Mouse (Mus musculus): ENCODE results near the gene Ak4. TPM values are rescaled to one million over a fixed set of nuclear protein-coding genes. Genes with fewer than 3 reads are reported as not detected.
A peak's percentile ranks its signal among the peaks of the same experiment; 100 is the strongest.

The Ak4 gene
- polyA plus RNA-seq, 1 experiment from 2014 or later: 12.0 TPM

- 11% methylated on average over 24 of the region's 24 CpGs for WGBS (ENCODE audit: insufficient replicate concordance)
- peak overlapping the region; percentile 53 for H3K4me2 ChIP-seq
- H3K9me3 ChIP-seq (replicated peaks): no peaks in the 10 kb centered on the region
- H3K4me1 ChIP-seq: no peaks in the 10 kb centered on the region
- no peak overlapping the region for H3K9ac ChIP-seq
- no peak for ATAC-seq
- peaks cover 29% of the 10 kb centered on the region for H3K27me3 ChIP-seq (replicated peaks)
- peak overlapping the region; percentile 37 for H3K4me3 ChIP-seq
- no peak overlapping the region for H3K27ac ChIP-seq
- no peaks in the 10 kb centered on the region for H3K36me3 ChIP-seq
These were observed 88.7 kb downstream of the Ak4 start for GRCm38 (mm10) chr4:101507571-101508422.

DNA sequence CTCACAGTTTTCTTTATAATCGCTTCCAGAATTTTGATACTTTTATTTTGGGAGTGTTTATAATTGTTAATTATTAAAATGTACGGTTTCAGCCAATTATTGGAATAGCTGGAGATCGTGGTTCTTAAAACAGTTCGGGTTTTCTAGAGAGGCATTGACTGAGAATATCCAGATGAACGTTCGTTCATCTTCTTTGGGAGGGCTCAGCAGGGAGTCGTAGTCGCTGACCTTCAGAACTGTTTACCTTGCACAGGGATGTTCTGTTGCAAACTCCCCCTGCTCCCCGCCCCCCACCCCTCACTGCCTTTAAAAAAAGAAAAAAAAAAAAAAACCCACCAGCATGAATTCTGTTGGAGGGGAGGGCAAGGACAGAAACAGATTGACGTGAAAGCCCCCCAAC lies 89.4 kb downstream of the Ak4 start:
- 6% methylated on average over 10 of the region's 10 CpGs for WGBS (ENCODE audit: insufficient replicate concordance)
- peak overlapping the region; percentile 40 for H3K4me3 ChIP-seq
- ATAC-seq: no peak
- H3K27me3 ChIP-seq (replicated peaks): peaks cover 29% of the 10 kb centered on the region
- H3K4me1 ChIP-seq: no peaks in the 10 kb centered on the region
- H3K27ac ChIP-seq: no peak overlapping the region
- no peak overlapping the region for H3K9ac ChIP-seq
- H3K4me2 ChIP-seq: peak overlapping the region; percentile 61
- H3K36me3 ChIP-seq: no peaks in the 10 kb centered on the region
- no peaks in the 10 kb centered on the region for H3K9me3 ChIP-seq (replicated peaks)

DNA sequence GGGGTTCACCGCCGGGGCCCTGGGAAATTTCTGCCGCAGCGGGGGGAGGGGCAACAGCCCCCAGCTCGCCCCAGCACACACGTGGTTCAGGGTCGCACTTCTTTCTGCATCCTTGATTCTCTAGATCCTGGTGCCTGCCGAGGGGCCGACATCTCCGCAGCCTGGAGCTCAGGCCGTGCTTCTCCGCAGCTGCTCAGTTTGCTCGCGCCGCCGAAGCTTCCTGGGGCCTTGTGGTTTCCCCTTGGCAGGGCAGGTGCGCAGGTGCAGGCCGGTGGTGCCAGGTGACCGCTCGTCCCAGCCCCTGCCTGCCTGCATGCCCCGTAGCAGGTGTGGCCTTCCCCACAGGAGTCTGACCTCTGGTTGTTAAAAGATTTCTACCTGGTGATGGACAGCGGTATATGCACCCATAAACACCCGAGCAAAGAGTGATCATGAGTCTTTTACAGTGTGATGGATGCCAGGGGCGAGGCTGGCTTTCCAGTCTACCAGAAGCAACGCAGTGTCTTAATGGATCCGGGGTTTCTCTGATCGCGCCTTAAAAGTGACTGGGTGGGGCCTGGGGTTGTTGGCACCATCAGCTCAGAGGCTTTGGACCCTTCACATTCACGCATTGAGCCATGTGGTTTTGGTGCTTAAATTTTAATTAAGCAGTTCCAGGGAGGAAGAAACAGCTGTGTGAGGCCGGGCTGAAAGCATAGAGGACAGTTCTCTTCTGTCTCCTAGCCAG lies 89.9 kb downstream of the Ak4 start:
- Histone ChIP-seq H3K4me1 (no peaks in the 10 kb centered on the region), H3K27ac (no peak overlapping the region), H3K27me3 (replicated peaks) (peaks cover 29% of the 10 kb centered on the region), H3K9me3 (replicated peaks) (no peaks in the 10 kb centered on the region), H3K9ac (no peak overlapping the region), H3K4me2 (peak overlapping the region; percentile 61), H3K36me3 (no peaks in the 10 kb centered on the region), H3K4me3 (peak overlapping the region; percentile 40)
- ATAC-seq: no peak
- WGBS (ENCODE audit: insufficient replicate concordance): 10% methylated on average over 30 of the region's 30 CpGs

DNA sequence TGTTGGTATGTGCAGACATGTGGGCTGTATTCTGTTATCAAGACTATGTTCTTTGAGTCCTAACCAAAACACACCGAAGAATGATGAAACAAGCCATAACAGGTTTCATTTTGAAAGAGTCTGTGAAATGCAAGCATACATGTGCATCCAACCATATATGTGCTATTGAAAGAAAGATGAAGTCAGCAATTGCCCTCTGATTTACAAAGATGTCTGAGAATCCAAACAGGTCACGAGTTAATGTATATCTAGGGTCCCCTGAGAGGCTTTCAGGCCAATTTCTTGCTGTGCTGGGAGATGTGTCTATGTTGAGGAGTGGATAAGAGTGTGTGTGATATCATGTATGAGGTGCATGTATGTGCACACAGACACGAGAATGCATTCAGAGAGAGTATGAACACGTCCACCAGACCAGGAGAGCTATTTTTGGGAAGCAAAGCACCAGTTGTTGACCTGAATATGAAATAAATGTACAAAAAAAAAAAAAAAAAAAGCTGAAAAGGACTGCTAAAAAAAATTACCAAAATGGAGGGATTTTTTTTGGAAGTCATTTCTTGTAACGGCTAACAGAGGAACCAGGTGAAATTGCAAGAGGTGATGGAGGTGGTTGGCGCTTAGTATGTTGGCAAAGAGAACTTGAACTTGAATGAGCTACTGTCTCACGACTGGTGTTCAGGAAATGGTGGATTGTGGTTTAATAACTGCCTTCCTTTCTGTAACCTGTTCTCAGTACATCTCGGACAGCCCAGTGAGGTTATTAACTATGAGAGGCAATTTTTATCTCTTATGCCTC lies 91.2 kb downstream of the Ak4 start:
- H3K4me1 ChIP-seq: no peaks in the 10 kb centered on the region
- 57% methylated on average over 8 of the region's 8 CpGs for WGBS (ENCODE audit: insufficient replicate concordance)

GRCm38 (mm10) chr4:101510904-101511210 lies 91.8 kb downstream of the Ak4 start:
- ATAC-seq: no peak
- H3K27ac ChIP-seq: no peak overlapping the region
- no peaks in the 10 kb centered on the region for H3K9me3 ChIP-seq (replicated peaks)
- no peak overlapping the region for H3K4me2 ChIP-seq
- H3K27me3 ChIP-seq (replicated peaks): peaks cover 29% of the 10 kb centered on the region
- H3K4me3 ChIP-seq: no peak overlapping the region
- no peak overlapping the region for H3K9ac ChIP-seq
- no peaks in the 10 kb centered on the region for H3K36me3 ChIP-seq
- WGBS (ENCODE audit: insufficient replicate concordance): 72% methylated on average over 5 of the region's 5 CpGs
- no peaks in the 10 kb centered on the region for H3K4me1 ChIP-seq

More for the DNA sequence above, 91.2 kb downstream of the Ak4 start:
- no peak for ATAC-seq
- Histone ChIP-seq H3K4me2 (no peak overlapping the region), H3K9me3 (replicated peaks) (no peaks in the 10 kb centered on the region), H3K27ac (no peak overlapping the region), H3K27me3 (replicated peaks) (peaks cover 29% of the 10 kb centered on the region), H3K4me3 (no peak overlapping the region), H3K36me3 (no peaks in the 10 kb centered on the region), H3K9ac (no peak overlapping the region)

- H3K9me3 ChIP-seq (replicated peaks): no peaks in the 10 kb centered on the region
- H3K4me3 ChIP-seq: no peak overlapping the region
- no peaks in the 10 kb centered on the region for H3K36me3 ChIP-seq
- H3K9ac ChIP-seq: no peak overlapping the region
- H3K27me3 ChIP-seq (replicated peaks): peaks cover 27% of the 10 kb centered on the region
- no peak for ATAC-seq
- no peaks in the 10 kb centered on the region for H3K4me1 ChIP-seq
- no peak overlapping the region for H3K4me2 ChIP-seq
- 71% methylated on average over 5 of the region's 5 CpGs for WGBS (ENCODE audit: insufficient replicate concordance)
- no peak overlapping the region for H3K27ac ChIP-seq
These were observed 92.9 kb downstream of the Ak4 start for GRCm38 (mm10) chr4:101511768-101512521.

DNA sequence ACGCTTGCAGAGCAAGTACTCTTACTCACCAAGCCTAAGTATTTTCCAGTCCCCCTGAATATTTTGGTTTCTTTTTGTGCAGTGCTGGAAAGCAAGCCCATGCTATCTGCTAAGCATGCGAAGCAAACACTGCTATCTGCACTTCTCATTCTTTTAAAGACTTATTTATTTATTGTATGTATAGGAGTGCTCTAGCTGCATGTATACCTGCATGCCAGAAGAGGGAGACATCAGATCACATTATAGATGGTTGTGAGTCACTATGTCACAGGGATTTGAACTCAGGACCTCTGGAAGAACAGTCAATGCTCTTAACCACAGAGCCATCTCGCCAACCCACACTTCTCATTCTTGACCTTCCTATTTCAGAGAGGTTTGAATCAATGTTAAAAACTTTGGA lies 94.2 kb downstream of the Ak4 start:
- Histone ChIP-seq H3K4me2 (no peak overlapping the region), H3K4me1 (no peaks in the 10 kb centered on the region), H3K9ac (no peak overlapping the region), H3K9me3 (replicated peaks) (no peaks in the 10 kb centered on the region), H3K27me3 (replicated peaks) (peaks cover 15% of the 10 kb centered on the region), H3K36me3 (no peaks in the 10 kb centered on the region), H3K27ac (no peak overlapping the region), H3K4me3 (no peak overlapping the region)
- WGBS (ENCODE audit: insufficient replicate concordance): 59% methylated on average over 3 of the region's 3 CpGs
- no peak for ATAC-seq

DNA sequence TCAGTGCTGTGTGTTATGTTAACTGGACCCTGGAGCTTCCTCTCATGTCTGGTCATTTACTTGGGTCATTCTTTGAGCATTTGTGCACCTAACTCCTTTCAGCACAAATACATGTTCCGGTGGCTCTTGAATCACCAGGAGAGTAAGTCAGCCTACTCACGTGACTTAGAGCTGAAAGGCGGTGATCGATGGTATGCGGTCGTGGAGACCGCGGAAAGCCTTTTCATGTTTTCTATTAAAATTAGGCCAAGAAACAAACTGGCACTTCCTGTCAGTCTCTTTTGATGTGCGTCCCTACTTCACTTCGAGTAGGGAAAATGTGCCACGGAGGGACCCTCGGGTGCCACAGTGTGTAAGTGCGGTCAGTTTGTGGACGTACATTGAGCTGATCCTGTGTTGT lies 96.8 kb downstream of the Ak4 start:
- Histone ChIP-seq H3K27ac (no peak overlapping the region), H3K36me3 (no peaks in the 10 kb centered on the region), H3K9me3 (replicated peaks) (no peaks in the 10 kb centered on the region), H3K9ac (no peak overlapping the region), H3K4me1 (no peaks in the 10 kb centered on the region), H3K4me2 (no peak overlapping the region), H3K4me3 (no peak overlapping the region), H3K27me3 (replicated peaks) (no peaks in the 10 kb centered on the region)
- WGBS (ENCODE audit: insufficient replicate concordance): 86% methylated on average over 14 of the region's 14 CpGs
- no peak for ATAC-seq

Other genes starting within 250 kb of the Ak4 start
- gene Jak1, start 154.0 kb upstream of the Ak4 start, polyA plus RNA-seq (2016; fragmentation: Nextera tagmentation; extraction: Ambion mirVana): 59.7 and 61.2 TPM in 2 replicates
- gene Dnajc6, start 77.4 kb downstream of the Ak4 start, polyA plus RNA-seq (2016; fragmentation: Nextera tagmentation; extraction: Ambion mirVana): 0.02 and 0.10 TPM in 2 replicates
- gene Leprot, start 228.4 kb downstream of the Ak4 start, polyA plus RNA-seq (2016; fragmentation: Nextera tagmentation; extraction: Ambion mirVana): 48.1 and 51.2 TPM in 2 replicates